Mouse (Mus musculus): ENCODE data around the gene Atp8b4. TPM values are rescaled to one million over a fixed set of nuclear protein-coding genes. Genes with fewer than 3 reads are reported as not detected.

The Atp8b4 gene
- total RNA-seq, 2 experiments from 2014 or later = 0.35 to 0.38 TPM

- DNase-seq = no peak
- intact Hi-C loops (cut with DNase I) = no loop called here
These were observed 128.8 kb downstream of the Atp8b4 start for GRCm38 (mm10) chr2:126371634-126372033.

GRCm38 (mm10) chr2:126369815-126370214 is 130.7 kb downstream of the Atp8b4 start:
- intact Hi-C loops (cut with DNase I) = loop anchor here (10.0 kb wide), 2 partner anchors 155 to 705 kb away; no protein-coding TSS in a partner anchor
- DNase-seq = peak; percentile 12 to 15

- intact Hi-C loops (cut with DNase I) = loop anchor here (1.0 to 10.0 kb wide), 5 partner anchors 63 to 699 kb away; no protein-coding TSS in a partner anchor
- no peak for DNase-seq
These were observed 136.4 kb downstream of the Atp8b4 start for GRCm38 (mm10) chr2:126363745-126364725.

GRCm38 (mm10) chr2:126363050-126363744 is 137.3 kb downstream of the Atp8b4 start:
- intact Hi-C loops (cut with DNase I) = loop anchor here (1.0 to 10.0 kb wide), 5 partner anchors 64 to 698 kb away; no protein-coding TSS in a partner anchor
- DNase-seq = peak; percentile 89 to 93

GRCm38 (mm10) chr2:126361131-126361810 is 139.2 kb downstream of the Atp8b4 start:
- intact Hi-C loops (cut with DNase I) = loop anchor here (5.0 to 10.0 kb wide), 3 partner anchors 66 to 696 kb away; no protein-coding TSS in a partner anchor
- DNase-seq = peak in 1 of 2 experiments; percentile 20

DNA sequence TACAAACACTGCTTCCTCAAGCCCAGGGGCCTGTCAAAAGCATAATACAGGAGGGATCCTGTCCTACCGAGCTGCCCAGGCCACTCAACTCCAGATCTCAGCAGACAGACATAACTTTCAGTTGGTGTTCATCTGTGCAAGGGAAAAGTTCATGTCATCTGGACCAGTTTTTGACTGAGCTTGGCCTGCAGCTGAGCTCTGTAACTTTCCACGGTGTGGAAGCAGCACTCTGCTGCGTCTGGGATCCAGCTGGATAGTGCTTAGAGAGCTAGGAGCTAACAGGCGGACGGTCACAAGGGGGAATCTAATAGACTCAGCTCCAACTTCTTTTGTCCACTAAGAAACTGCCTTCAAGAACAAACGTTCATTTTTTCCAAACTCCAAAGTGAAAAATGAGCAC is 139.8 kb downstream of the Atp8b4 start:
- peak; percentile 56 to 62 for DNase-seq
- intact Hi-C loops (cut with DNase I) = loop anchor here (5.0 to 10.0 kb wide), 3 partner anchors 67 to 696 kb away; no protein-coding TSS in a partner anchor

- intact Hi-C loops (cut with DNase I) = loop anchor here (5.0 to 10.0 kb wide), 3 partner anchors 67 to 695 kb away; no protein-coding TSS in a partner anchor
- no peak for DNase-seq
These were observed 140.5 kb downstream of the Atp8b4 start for GRCm38 (mm10) chr2:126359965-126360364.

GRCm38 (mm10) chr2:126359278-126359677 is 141.2 kb downstream of the Atp8b4 start:
- DNase-seq = no peak
- intact Hi-C loops (cut with DNase I) = no loop called here

DNA sequence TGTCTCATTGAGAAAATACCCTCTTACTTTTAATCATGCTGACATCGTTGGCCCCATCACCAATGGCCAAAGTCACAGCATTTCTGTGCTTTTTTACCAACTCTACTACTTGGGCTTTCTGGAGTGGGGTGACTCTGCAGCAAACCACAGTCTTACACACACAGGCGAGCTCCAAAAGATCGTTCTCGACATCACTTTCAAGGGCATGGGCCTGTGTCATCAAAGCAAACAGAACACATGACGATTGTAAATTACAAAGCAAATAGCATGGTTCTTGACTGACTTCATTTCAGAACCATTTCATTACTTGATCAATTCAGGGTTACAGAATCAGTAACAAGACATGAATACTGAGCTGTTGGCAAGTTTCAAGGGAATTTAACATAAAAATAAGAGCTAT is 141.7 kb downstream of the Atp8b4 start:
- intact Hi-C loops (cut with DNase I) = no loop called here
- no peak for DNase-seq

- intact Hi-C loops (cut with DNase I) = no loop called here
- DNase-seq = no peak
These were observed 145.2 kb downstream of the Atp8b4 start for GRCm38 (mm10) chr2:126355259-126355658.

DNA sequence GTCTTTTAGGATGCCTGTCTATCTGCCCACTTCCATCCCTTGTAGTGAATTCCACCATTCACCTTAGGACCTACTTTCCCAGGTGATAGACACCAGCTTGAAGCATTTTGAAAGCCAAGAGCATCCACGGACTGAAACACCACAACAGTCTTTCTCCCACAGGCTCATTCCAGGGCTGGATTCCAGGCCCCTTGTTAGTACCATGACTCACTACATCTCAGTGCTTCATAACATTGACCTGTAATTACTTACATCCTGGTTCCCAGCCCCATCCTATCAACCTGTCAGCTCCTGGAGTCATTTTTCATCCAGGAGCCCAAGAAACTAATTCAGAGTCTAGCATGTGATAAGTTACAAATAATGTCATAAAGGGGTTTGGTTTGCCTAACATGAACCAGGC is 148.7 kb downstream of the Atp8b4 start:
- intact Hi-C loops (cut with DNase I) = no loop called here

GRCm38 (mm10) chr2:126343026-126343593 is 157.4 kb downstream of the Atp8b4 start:
- DNase-seq = no peak
- intact Hi-C loops (cut with DNase I) = no loop called here

More for the DNA sequence above, 148.7 kb downstream of the Atp8b4 start:
- DNase-seq = no peak

DNA sequence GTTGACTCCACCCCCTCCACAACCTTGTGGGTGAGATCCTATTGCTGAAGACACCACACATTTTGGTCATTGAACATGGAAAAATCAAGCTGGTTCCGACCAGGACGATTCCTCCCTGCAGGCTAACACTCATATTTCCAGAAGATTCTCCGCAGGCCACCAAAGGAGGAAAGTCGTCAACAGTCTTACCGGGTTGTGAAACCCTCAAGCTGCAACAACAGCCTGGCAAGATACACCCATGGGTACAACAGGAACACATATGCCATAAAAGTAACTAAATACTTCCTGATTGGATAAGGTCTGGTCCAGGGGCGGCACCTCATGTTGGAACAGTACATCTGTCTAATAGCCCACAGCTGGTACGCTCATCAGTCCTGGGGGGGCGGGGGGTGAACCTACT is 159.0 kb downstream of the Atp8b4 start:
- intact Hi-C loops (cut with DNase I) = no loop called here
- DNase-seq = no peak

GRCm38 (mm10) chr2:126340201-126340600 is 160.3 kb downstream of the Atp8b4 start:
- no peak for DNase-seq
- intact Hi-C loops (cut with DNase I) = no loop called here

DNA sequence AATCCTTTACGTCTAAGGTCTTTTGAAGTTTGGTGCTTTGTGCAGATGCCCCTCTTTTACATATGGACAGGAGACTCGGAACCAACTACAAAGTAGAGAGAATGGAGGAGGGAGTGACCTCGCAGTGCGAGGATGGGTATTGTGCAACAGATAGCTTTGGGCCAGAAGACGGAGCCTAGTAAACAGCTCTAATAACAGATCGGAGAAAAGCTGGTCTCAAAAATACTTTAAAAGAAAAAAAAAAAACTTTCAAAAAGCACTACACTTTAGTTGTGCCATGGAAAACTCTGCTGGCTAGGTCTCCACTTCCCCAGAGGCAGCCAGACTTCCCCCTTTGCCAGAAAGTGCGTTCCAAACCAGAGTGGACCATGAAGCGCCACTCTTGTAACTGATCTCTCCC is 161.0 kb downstream of the Atp8b4 start:
- intact Hi-C loops (cut with DNase I) = no loop called here
- DNase-seq = no peak

- no peak for DNase-seq
- intact Hi-C loops (cut with DNase I) = no loop called here
These were observed 163.3 kb downstream of the Atp8b4 start for GRCm38 (mm10) chr2:126337143-126337542.

DNA sequence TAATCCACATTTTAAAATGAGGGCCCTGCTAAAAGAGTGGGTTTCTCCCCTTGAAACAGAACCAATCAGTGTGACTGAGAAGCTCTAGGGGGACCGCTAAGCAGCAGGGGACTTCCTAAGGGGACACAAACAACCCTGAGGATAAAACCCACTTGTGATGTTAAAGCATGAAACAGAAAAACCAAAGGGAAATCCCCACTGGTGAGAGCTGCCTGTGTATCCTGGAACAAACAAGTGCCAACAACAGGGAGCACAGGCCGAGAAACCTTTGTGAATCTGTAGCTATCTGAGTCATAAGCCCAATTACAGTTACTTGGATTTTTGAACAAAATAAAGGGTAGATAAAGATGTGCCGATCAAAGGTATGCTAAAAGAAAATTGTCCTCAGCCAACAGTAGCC is 168.7 kb downstream of the Atp8b4 start:
- intact Hi-C loops (cut with DNase I) = no loop called here
- DNase-seq = no peak

DNA sequence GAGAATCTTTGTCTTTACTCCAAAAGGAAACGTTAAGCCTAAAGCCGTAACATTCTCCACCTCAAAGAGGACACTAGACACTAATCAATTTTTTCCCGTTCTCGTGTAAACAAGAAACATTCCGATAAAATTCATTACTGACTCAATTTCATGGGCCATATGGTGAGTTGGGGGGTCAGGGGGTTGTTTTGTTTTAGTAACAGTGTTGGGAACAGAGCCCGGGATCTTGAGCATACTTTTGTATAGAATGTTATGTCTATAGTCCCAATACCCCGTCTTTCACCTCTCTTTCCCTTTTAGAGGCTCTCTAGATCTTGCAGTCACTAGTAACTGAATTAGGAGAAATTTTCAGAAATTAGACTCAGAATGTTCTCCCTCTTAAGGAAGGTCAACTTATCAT is 177.3 kb downstream of the Atp8b4 start:
- no peak for DNase-seq
- intact Hi-C loops (cut with DNase I) = no loop called here

GRCm38 (mm10) chr2:126322631-126323031 is 177.8 kb downstream of the Atp8b4 start:
- no peak for DNase-seq
- intact Hi-C loops (cut with DNase I) = no loop called here

- intact Hi-C loops (cut with DNase I) = no loop called here
- no peak for DNase-seq
These were observed 182.4 kb downstream of the Atp8b4 start for GRCm38 (mm10) chr2:126318071-126318470.
